Mouse (Mus musculus) common myeloid progenitor, adult 5-6 weeks (primary cell): ENCODE results near the gene Scgb3a1. TPM values are rescaled to one million over a fixed set of nuclear protein-coding genes. Genes with fewer than 3 reads are reported as not detected.

ENCODE experiments used
- ATAC-seq: replicated peaks from 2 replicates; pipeline ENCODE4 v1.8.0; 2016; ENCODE audit warnings: low read depth, mild to moderate bottlenecking, moderate TSS enrichment, inconsistent platforms; ENCODE audit not compliant: poor library complexity, severe bottlenecking
- total RNA-seq: library from RNA; stranded (forward); fragments of 200-1000, 187-1606 nt; gene quantifications from 2 replicates; pipeline ENCODE4 v1.2.3, GENCODE M21; 2017

Gene Scgb3a1
- not detected in 2 replicates for total RNA-seq

DNA sequence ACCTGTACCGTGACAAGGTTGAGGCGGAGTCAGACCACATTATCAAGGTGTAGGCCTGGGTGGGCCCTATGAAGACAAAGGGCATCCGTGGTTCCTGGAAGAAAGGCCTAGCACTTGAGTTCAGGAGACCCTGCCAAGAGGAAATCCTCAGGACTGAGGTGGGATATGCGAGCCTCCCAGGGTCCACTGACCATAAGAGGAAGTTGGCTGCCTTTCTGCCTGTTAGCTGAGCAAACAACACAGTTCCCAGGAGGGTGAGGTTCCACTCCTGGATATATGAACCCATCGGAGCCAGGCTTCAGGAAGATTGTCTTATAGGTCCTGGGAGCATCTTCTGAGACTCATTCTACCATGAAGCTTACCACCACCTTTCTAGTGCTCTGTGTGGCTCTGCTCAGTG is at the start of gene Scgb3a1:
Scgb3a1 (plus strand) TSS at position 301 of the 400 bp plus-strand sequence.
- no peak for ATAC-seq

DNA sequence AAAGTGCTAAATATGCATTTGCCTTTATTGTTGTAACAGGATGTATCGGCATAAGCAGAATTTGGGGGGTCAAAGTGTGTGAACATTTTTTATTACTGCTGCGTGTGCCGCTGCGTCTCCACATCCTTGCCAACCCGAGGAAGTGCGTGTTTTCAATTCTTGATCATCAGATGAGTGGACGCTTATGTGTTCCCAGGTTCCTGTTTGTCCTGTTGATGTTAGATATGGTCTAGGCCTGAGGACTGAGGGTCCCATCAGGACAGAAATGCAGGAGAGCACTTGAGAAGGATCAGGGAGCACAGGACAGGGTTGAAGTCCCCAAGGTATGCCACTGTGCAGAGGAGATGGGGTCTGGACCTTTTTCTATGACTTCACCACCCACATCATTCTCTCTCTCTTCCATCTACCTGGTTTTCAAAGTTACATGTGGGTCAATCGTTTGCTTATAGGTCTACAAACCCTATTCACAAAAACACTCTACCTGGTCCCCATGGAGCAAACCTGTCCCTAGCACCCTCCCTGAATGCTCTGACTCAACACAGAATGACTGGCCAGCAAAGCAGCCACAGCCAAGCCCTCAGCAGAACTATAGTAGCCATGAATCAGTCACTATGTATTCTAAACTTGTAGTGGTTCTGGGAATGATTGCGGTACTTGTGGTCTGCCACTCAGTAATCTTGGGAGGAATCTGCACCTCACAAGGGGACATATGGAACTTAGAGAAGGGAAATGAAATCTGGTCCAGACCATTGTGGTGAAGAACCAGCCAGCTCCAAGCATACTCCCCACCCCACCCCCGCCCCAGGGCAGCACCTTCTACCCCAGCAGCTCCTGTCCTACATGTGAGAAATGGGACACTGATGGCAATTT is 47.3 kb upstream of the Scgb3a1 start:
- no peak for ATAC-seq

DNA sequence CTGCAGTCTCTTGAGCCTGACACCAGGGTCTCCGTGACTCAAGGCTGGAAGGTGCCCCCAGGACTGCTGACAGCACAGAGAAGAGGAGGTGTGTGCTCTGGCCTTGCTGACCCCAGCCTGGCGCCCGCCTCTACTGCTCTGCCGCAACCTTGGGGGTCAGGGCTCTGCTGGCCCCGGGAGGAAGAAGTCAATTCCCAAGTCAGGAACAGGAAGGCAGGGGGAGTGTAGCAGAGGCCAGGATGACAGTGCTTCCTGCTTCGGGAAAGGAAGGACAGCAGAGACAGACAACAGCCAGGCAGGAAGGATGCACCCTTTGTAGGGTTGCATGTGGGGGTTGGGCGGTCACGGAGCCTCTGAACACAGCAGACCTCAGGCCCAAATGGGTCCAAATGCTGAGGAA is 44.9 kb upstream of the Scgb3a1 start:
- no peak for ATAC-seq

GRCm38 (mm10) chr11:49621953-49622352 is 41.5 kb upstream of the Scgb3a1 start:
- ATAC-seq: no peak

- no peak for ATAC-seq
Observed at GRCm38 (mm10) chr11:49624156-49624555, 39.3 kb upstream of the Scgb3a1 start.

- ATAC-seq: no peak
Observed at GRCm38 (mm10) chr11:49625863-49626262, 37.5 kb upstream of the Scgb3a1 start.

DNA sequence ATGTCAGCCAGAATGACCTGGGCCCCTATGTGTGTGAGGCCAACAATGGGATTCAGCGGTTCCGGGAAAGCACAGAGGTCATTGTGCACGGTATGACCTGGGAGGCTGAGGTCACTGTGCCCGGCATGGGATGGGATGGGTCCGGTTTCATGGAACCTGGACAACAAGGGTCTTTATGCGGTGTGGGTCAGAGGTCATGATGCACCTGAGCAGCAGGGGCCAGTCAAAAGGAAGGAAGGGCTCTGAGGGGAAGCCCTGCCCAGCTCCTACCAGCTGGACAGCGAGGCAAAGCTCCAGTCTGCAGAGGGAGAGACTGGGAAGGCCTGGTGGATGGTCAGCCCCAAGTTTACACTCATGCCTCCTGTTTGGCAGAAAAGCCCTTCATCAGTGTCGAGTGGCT is 36.7 kb upstream of the Scgb3a1 start:
- no peak for ATAC-seq

DNA sequence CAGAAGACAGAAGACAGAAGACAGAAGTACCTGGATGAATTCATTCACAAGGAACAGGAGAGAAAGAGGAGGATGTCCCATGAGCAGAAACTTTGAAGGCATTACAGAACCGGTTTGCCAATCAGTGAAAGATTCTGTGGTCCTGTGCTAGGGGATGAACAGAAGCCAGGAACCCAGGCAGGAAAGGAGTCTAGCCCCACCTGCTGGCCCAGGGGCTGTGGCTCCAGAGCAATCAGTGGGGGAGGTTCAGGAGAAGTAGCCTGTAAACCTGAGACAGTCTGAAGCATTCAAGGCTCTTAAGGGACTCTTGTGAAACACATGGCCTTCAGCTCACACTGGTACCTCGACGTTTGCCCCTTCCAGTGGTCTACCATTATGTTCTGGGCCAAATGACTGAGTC is 32.3 kb upstream of the Scgb3a1 start:
- peak; percentile 70; the same call in 1 of the 2 replicates for ATAC-seq

GRCm38 (mm10) chr11:49632256-49632655 is 31.2 kb upstream of the Scgb3a1 start:
- ATAC-seq: no peak

DNA sequence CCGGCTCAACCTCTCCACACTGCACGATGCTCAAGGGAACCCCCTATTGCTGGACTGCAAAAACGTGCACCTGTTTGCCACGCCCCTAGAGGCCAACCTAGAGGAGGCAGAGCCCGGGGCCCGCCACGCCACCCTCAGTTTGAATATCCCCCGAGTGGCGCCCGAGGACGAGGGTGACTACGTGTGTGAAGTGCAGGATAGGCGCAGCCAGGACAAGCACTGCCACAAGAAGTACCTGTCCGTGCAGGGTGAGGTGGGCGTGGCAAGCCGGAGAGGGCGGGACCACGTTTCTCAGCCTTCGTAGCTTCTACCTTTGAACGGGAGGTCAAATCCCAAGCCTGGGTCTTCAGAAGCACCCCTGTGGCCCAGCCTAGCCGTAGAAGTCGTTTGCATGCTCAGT is 29.3 kb upstream of the Scgb3a1 start:
- ATAC-seq: no peak

GRCm38 (mm10) chr11:49635671-49636070 is 27.7 kb upstream of the Scgb3a1 start:
- no peak for ATAC-seq

GRCm38 (mm10) chr11:49636449-49636848 is 27.0 kb upstream of the Scgb3a1 start:
- ATAC-seq: peak; percentile 27

DNA sequence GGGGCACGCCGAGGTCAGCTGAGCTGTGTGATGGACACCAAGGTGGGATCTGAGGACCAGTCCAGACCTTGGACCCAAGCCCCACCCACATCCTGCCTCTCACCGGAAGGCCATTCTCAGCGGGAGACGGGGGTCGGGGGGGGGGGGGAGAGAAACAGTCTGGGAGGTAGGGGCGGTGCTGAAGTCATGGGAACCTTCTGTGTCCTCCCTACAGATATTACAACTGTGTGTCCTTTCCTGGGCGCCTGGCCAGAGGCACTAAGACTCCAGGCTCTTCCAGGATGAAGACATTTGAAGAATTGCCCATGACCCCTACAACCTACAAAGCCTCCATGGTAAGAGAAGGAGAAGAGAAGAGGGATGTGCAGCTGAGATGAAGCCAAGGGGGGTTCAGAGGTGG is 17.7 kb upstream of the Scgb3a1 start:
- ATAC-seq: no peak

DNA sequence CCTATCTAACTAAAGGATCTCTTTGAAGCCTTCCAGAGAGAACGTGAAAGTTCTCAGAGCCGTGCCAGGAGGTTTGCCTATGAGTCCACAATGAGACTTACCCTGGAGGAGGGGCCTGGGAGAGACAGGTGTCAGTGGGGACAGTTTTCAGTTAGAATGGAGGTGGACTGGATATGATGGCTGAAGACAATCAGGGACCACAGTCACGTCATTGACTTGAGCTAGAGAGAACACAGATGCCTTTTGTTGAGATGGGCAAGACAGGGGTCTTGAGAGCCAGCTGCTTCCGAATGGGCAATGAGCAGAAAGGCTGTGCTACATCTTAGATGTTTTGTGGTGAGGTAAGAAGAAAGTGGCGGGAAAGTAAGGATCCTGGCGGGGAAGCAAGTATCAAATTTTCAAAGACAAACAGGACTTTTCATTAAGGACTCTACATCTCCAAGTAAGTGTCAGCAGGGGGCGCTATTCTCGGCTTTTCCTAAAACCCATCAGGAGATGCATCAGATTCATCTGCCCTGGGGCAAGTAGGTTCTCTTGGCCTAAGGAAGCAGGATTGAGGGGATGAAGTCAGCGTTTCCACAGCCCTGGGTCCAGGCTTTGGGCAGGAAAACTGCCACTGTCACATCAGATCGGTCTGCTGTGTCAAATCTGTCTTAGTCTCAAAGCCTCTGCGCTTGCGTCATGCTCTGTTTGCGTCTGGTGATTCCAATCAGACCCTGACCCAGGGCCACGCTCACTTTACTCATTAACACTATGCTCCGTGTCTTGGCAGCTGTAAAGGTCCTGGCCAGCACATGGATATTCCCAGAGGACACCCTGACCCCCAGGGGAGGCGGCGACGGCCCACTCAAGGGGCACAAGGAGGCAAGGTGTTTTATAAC is 13.1 kb upstream of the Scgb3a1 start:
- no peak for ATAC-seq

DNA sequence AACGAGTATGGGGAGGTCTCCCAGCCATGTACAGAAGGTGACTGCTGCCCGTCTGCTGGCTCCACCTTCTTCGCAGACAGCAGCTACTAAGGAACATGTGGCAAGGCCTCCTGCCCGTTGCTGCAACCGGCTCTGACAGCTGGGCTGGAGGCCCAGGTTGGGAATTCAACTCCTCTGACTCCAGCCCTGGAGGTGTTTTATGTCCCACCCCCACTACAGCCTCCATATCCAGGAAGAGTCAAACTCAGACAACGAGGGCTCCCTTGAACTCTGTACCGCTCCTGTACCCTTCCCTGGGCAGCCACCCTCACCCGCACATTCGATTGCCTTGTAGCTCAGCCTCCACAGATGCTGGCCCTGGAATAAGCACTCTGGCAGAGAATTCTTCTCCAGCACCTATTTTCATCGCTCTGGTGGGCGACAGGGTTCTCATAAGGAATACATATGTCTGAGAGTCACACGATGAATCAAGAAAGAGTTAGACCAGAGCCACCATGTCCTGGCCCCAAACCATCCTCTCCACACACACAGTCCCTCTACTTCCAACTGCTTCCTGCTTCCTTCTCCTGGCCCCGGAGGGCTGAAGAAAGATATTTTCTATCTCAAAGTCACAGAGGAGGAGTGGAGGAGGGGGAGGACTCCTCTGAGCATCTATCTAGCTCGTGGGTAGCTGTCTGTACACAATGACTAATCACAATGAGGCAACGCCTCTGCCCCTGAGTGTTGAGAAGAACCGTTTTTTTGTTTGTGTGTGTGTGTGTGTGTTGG is 12.2 kb upstream of the Scgb3a1 start:
- peak; percentile 70 for ATAC-seq

- ATAC-seq: peak; percentile 9; the same call in 1 of the 2 replicates
Observed at GRCm38 (mm10) chr11:49651762-49652322, 11.6 kb upstream of the Scgb3a1 start.

- ATAC-seq: peak; percentile 71
Observed at GRCm38 (mm10) chr11:49652401-49653078, 10.9 kb upstream of the Scgb3a1 start.

- ATAC-seq: peak; percentile 29
Observed at GRCm38 (mm10) chr11:49653079-49653408, 10.4 kb upstream of the Scgb3a1 start.

GRCm38 (mm10) chr11:49654651-49655050 is 8.8 kb upstream of the Scgb3a1 start:
- ATAC-seq: no peak
